Mouse (Mus musculus): Measurements from ENCODE around the gene Gm3696. TPM values are rescaled to one million over a fixed set of nuclear protein-coding genes. Genes with fewer than 3 reads are reported as not detected.
"Not testable (repeated sequence)": the region's sequence is repeated elsewhere in the genome, so short reads cannot be mapped to it uniquely, and the experiment has no call there.

The Gm3696 gene
- total RNA-seq (2021): not detected

- intact Hi-C loops (cut with DNase I); DNase-seq: not testable (repeated sequence)
These were observed at the start of gene Gm3696 for GRCm38 (mm10) chr14:7100521-7100920. Gene Gm3696 (minus strand): TSS chr14:7100621.

- DNase-seq; intact Hi-C loops (cut with DNase I): not testable (repeated sequence)
These were observed 24.9 kb upstream of the Gm3696 start, which contains the start of gene Gm6676 for GRCm38 (mm10) chr14:7125312-7125711. Gene Gm6676 (minus strand): TSS chr14:7125412.

- intact Hi-C loops (cut with DNase I): not testable (repeated sequence)
- peak; percentile 1 to 3 for DNase-seq
These were observed 4.8 kb upstream of the Gm3696 start for GRCm38 (mm10) chr14:7105124-7105802.

- intact Hi-C loops (cut with DNase I); DNase-seq: not testable (repeated sequence)
These were observed 55.6 kb downstream of the Gm3696 start, which contains the start of gene Gm3685 for GRCm38 (mm10) chr14:7044870-7045269. Gene Gm3685 (minus strand): TSS chr14:7044970.

Other genes with a start within 250 kb of the Gm3696 start
- gene Gm3667, start 210.7 kb downstream of the Gm3696 start, total RNA-seq (2021): under 1 TPM; 0.33 to 0.35 TPM
- gene Gm6356, start 126.8 kb downstream of the Gm3696 start, total RNA-seq (2021): not detected
- under 1 TPM in 1 of 2 experiments, not detected in 1; 0.19 TPM for gene Gm10406, start 73.2 kb downstream of the Gm3696 start, total RNA-seq (2021)
- not detected for gene Gm3685, start 55.7 kb downstream of the Gm3696 start, total RNA-seq (2021)
- gene Gm6676, start 24.8 kb upstream of the Gm3696 start, total RNA-seq (2021): not detected
- not detected for gene Gm3512, start 73.9 kb upstream of the Gm3696 start, total RNA-seq (2021)
- gene Gm16434, start 93.9 kb upstream of the Gm3696 start, total RNA-seq (2021): not detected
- not detected for gene Gm3727, start 164.1 kb upstream of the Gm3696 start, total RNA-seq (2021)
- gene Gm3739, start 214.4 kb upstream of the Gm3696 start, total RNA-seq (2021): under 1 TPM; 0.33 TPM
- gene Gm5797, start 231.8 kb upstream of the Gm3696 start, total RNA-seq (2021): not detected